Mouse (Mus musculus) liver, adult (tissue): ENCODE measurements around the gene Dock4.

Experiments used
- GATA4 ChIP-seq: IDR thresholded peaks from 2 replicates; pipeline ENCODE4 v1.6.1; 2014; ENCODE audit warnings: mild to moderate bottlenecking, low read length; ENCODE audit not compliant: insufficient replicate concordance

Gene Dock4

GRCm38 (mm10) chr12:40445648-40446449, at the start of gene Dock4, which contains the start of gene Zfp277:
Gene Dock4, plus strand, starts transcription at chr12:40445952.
Gene Zfp277, minus strand, starts transcription at chr12:40445902.
- peak; percentile 39; the same call in 1 of the 2 replicates for TF ChIP-seq GATA4

- TF ChIP-seq GATA4, result no peak
Measured at GRCm38 (mm10) chr12:40398916-40399315, 46.8 kb upstream of the Dock4 start.

- TF ChIP-seq GATA4, result no peak
Measured at GRCm38 (mm10) chr12:40399386-40399785, 46.4 kb upstream of the Dock4 start.

- no peak for TF ChIP-seq GATA4
Measured at GRCm38 (mm10) chr12:40399812-40400211, 45.9 kb upstream of the Dock4 start.

GRCm38 (mm10) chr12:40414682-40415311, 31.0 kb upstream of the Dock4 start:
- no peak for TF ChIP-seq GATA4

- no peak for TF ChIP-seq GATA4
Measured at GRCm38 (mm10) chr12:40415312-40415925, 30.3 kb upstream of the Dock4 start.

GRCm38 (mm10) chr12:40417257-40417656, 28.5 kb upstream of the Dock4 start:
- TF ChIP-seq GATA4, result 0 out of 2 replicates have a peak, but pooled peaks have one; percentile 12

- no peak for TF ChIP-seq GATA4
Measured at GRCm38 (mm10) chr12:40424991-40425390, 20.8 kb upstream of the Dock4 start.

- TF ChIP-seq GATA4, result no peak
Measured at GRCm38 (mm10) chr12:40427606-40428005, 18.1 kb upstream of the Dock4 start.

GRCm38 (mm10) chr12:40429976-40430375, 15.8 kb upstream of the Dock4 start:
- TF ChIP-seq GATA4, result no peak

- no peak for TF ChIP-seq GATA4
Measured at GRCm38 (mm10) chr12:40431075-40431474, 14.7 kb upstream of the Dock4 start.

- no peak for TF ChIP-seq GATA4
Measured at GRCm38 (mm10) chr12:40434101-40434500, 11.7 kb upstream of the Dock4 start.

- TF ChIP-seq GATA4, result no peak
Measured at GRCm38 (mm10) chr12:40438049-40438448, 7.7 kb upstream of the Dock4 start.

GRCm38 (mm10) chr12:40445206-40445605, 546 bp upstream of the Dock4 start:
- TF ChIP-seq GATA4, result no peak

- no peak for TF ChIP-seq GATA4
Measured at GRCm38 (mm10) chr12:40446450-40447381, 964 bp downstream of the Dock4 start.
